ENCODE assay signal across 15 mouse cellular contexts in genomic region chr7:100176269-100176668, GRCm38 (mm10). TPM values are rescaled to one million over a fixed set of nuclear protein-coding genes. Genes with fewer than 3 reads are reported as not detected.
A peak's percentile ranks its signal among the peaks of the same experiment; 100 is the strongest.
DNase-seq lines count a peak whose midpoint lies in the region; ATAC-seq and TF ChIP-seq lines count a peak whose summit lies in the region.
"Had no signal": no experiment of that assay in that cellular context is flagged by ENCODE, and none has a peak within 500 bp of the region (broad histone marks: within the 10 kb centered on the region; RNA-seq: fewer than 3 reads in every experiment).

Kcne3 (plus strand) TSS chr7:100176502.

- no peaks in the 10 kb centered on the region for H3K9me3 ChIP-seq in embryonic facial prominence, embryonic 14.5 days (ENCODE audit: control insufficient read depth, low read length)
- H3K9me3 ChIP-seq in limb, embryonic 12.5 days: no peaks in the 10 kb centered on the region
- H3K9me3 ChIP-seq in neural tube, embryonic 15.5 days (replicated peaks): no peaks in the 10 kb centered on the region
- H3K9me3 ChIP-seq: forebrain, embryonic 13.5 days; liver, embryonic 13.5 days had no signal

- H3K36me3 ChIP-seq in testis, adult 2 months (ENCODE audit: control insufficient read depth, insufficient read depth, low read length): no peaks in the 10 kb centered on the region
- no peaks in the 10 kb centered on the region for H3K36me3 ChIP-seq in embryonic facial prominence, embryonic 14.5 days (ENCODE audit: control insufficient read depth, insufficient read depth, low read length)
- no peaks in the 10 kb centered on the region for H3K36me3 ChIP-seq in limb, embryonic 12.5 days
- H3K36me3 ChIP-seq in neural tube, embryonic 15.5 days: no peaks in the 10 kb centered on the region
- H3K36me3 ChIP-seq: liver, embryonic 13.5 days had no signal

- TF ChIP-seq POLR2A in testis, adult 2 months (IDR thresholded peaks at IDR 0.05; ENCODE audit: control insufficient read depth, low read depth, low read length): peak; percentile 62; the same call in 1 of the 2 replicates

- ATAC-seq in embryonic facial prominence, embryonic 14.5 days (ENCODE audit: low read depth): no peak
- ATAC-seq in limb, embryonic 12.5 days (ENCODE audit: insufficient number of reproducible peaks, insufficient read depth, low FRiP score, low TSS enrichment, low read depth): no peak
- ATAC-seq in neural tube, embryonic 15.5 days (ENCODE audit: low FRiP score): no peak
- ATAC-seq: forebrain, embryonic 13.5 days; hindbrain, postnatal 0 days had no signal

- peak within 1 kb of the TSS; percentile 86 for H3K4me3 ChIP-seq in testis, adult 2 months (ENCODE audit: control insufficient read depth, low read depth, low read length)
- H3K4me3 ChIP-seq in embryonic facial prominence, embryonic 14.5 days (ENCODE audit: low read depth, low read length): no peak within 1 kb of the TSS
- no peak within 1 kb of the TSS for H3K4me3 ChIP-seq in limb, embryonic 12.5 days (replicated peaks)
- no peak within 1 kb of the TSS for H3K4me3 ChIP-seq in neural tube, embryonic 15.5 days (replicated peaks)
- H3K4me3 ChIP-seq: forebrain, embryonic 13.5 days; liver, embryonic 13.5 days had no signal

- no peak within 1 kb of the TSS for H3K4me2 ChIP-seq in embryonic facial prominence, embryonic 14.5 days (ENCODE audit: low read depth, low read length)
- H3K4me2 ChIP-seq in limb, embryonic 12.5 days: no peak within 1 kb of the TSS
- no peak within 1 kb of the TSS for H3K4me2 ChIP-seq in neural tube, embryonic 15.5 days
- H3K4me2 ChIP-seq: forebrain, embryonic 13.5 days had no signal

- H3K27ac ChIP-seq in testis, adult 2 months (ENCODE audit: control insufficient read depth, insufficient read depth, low read depth, low read length): no peak within 1 kb of the TSS
- no peak within 1 kb of the TSS for H3K27ac ChIP-seq in embryonic facial prominence, embryonic 14.5 days (replicated peaks; ENCODE audit: low read depth, low read length)
- H3K27ac ChIP-seq in limb, embryonic 12.5 days: no peak within 1 kb of the TSS
- no peak within 1 kb of the TSS for H3K27ac ChIP-seq in neural tube, embryonic 15.5 days (replicated peaks)
- H3K27ac ChIP-seq: forebrain, embryonic 13.5 days; hindbrain, postnatal 0 days; liver, embryonic 13.5 days had no signal

- DNase-seq in testis, postnatal 10 days (ENCODE audit: low spot score): no peak
- no peak for DNase-seq in embryonic facial prominence, embryonic 14.5 days (ENCODE audit: low spot score)
- no peak for DNase-seq in layer of hippocampus, postnatal 14 days (ENCODE audit: low spot score in 2 of 2)
- no peak for DNase-seq in frontal cortex, postnatal 25 days (ENCODE audit: low spot score in 2 of 2)
- DNase-seq: adrenal gland, postnatal 14 days; cerebellum, adult 11 months; embryo, embryonic 11 days; liver, embryonic 13.5 days; lung, postnatal 4 days had no signal

- peaks cover 12% of the 10 kb centered on the region for H3K4me1 ChIP-seq in testis, adult 2 months (ENCODE audit: control insufficient read depth, insufficient read depth, low read length)
- H3K4me1 ChIP-seq in embryonic facial prominence, embryonic 14.5 days (ENCODE audit: control insufficient read depth, insufficient read depth, low read length): peaks cover 5% of the 10 kb centered on the region
- H3K4me1 ChIP-seq in limb, embryonic 12.5 days (replicated peaks): peaks cover 10% of the 10 kb centered on the region
- peaks cover 16% of the 10 kb centered on the region for H3K4me1 ChIP-seq in neural tube, embryonic 15.5 days

- peaks cover 7% of the 10 kb centered on the region for H3K27me3 ChIP-seq in testis, adult 2 months (ENCODE audit: control insufficient read depth, insufficient read depth, low read length)
- H3K27me3 ChIP-seq in embryonic facial prominence, embryonic 14.5 days (replicated peaks; ENCODE audit: control insufficient read depth, insufficient read depth, low read length): peaks cover 31% of the 10 kb centered on the region
- H3K27me3 ChIP-seq in limb, embryonic 12.5 days: peaks cover 50% of the 10 kb centered on the region
- peaks cover 41% of the 10 kb centered on the region for H3K27me3 ChIP-seq in neural tube, embryonic 15.5 days (replicated peaks)

- WGBS in embryonic facial prominence, embryonic 14.5 days: 65% methylated on average over 3 of the region's 3 CpGs
- 80% methylated on average over 3 of the region's 3 CpGs for WGBS in limb, embryonic 12.5 days
- 84% methylated on average over 3 of the region's 3 CpGs for WGBS in neural tube, embryonic 15.5 days

- no peak for TF ChIP-seq CTCF in testis, adult 2 months (IDR thresholded peaks at IDR 0.05; ENCODE audit: control insufficient read depth, insufficient read depth, insufficient replicate concordance, low read depth, low read length)

- no peak within 1 kb of the TSS for H3K9ac ChIP-seq in embryonic facial prominence, embryonic 14.5 days (ENCODE audit: low read depth, low read length)
- H3K9ac ChIP-seq in limb, embryonic 12.5 days (replicated peaks): no peak within 1 kb of the TSS
- no peak within 1 kb of the TSS for H3K9ac ChIP-seq in neural tube, embryonic 15.5 days (replicated peaks)
- H3K9ac ChIP-seq: forebrain, embryonic 13.5 days; liver, embryonic 13.5 days had no signal

RNA-seq across cellular contexts. Expression of gene Kcne3, which starts in this region (rescaled TPM):
- 193 and 197 TPM in 2 replicates for polyA plus RNA-seq in testis, adult 2 months (2012; rRNA removed)
- polyA plus RNA-seq in embryonic facial prominence, embryonic 14.5 days (2014; fragmentation: Nextera tagmentation; extraction: Ambion mirVana): 12.4 and 13.3 TPM in 2 replicates
- 17.1 and 22.3 TPM in 2 replicates for polyA plus RNA-seq in limb, embryonic 12.5 days (2016; fragmentation: Nextera tagmentation; extraction: Ambion mirVana)
- polyA plus RNA-seq in neural tube, embryonic 15.5 days (2015; fragmentation: Nextera tagmentation; extraction: Ambion mirVana): 0.99 and 6.4 TPM in 2 replicates
- total RNA-seq in layer of hippocampus, postnatal 14 days (2021): not detected
- total RNA-seq: hindbrain, postnatal 0 days; midbrain, postnatal 0 days had no signal
